Mouse (Mus musculus) midbrain, postnatal 0 days (tissue): ENCODE results near the gene Ccl25. TPM values are rescaled to one million over a fixed set of nuclear protein-coding genes. Genes with fewer than 3 reads are reported as not detected.
"Not testable (repeated sequence)": the region's sequence is repeated elsewhere in the genome, so short reads cannot be mapped to it uniquely, and the experiment has no call there.

Experiments
- ATAC-seq: fragments of 200-750 bp; cut with Nextera tagmentation; 2 replicates; pipeline ENCODE4 v1.8.0; 2017; ENCODE audit warnings: moderate number of reproducible peaks, mild to moderate bottlenecking, moderate TSS enrichment, moderate library complexity; ENCODE audit not compliant: low FRiP score
- DNase-seq: peaks from one replicate; pipeline ENCODE4 v3.0.0-alpha.2; 2015; ENCODE audit warnings: low spot score
- H3K27ac ChIP-seq: fragments of 300-500 bp; sonication (generic); 2 replicates; pipeline ENCODE4 v1.5.1; 2014; ENCODE audit warnings: low read depth, mild to moderate bottlenecking, low read length, mixed read lengths
- H3K27me3 ChIP-seq: fragments of 300-500 bp; sonication (generic); 2 replicates; pipeline ENCODE4 v1.6.1; 2014; ENCODE audit warnings: low read length, control low read depth, mixed read lengths; ENCODE audit not compliant: insufficient read depth
- H3K36me3 ChIP-seq: fragments of 300-500 bp; sonication (generic); 2 replicates; pipeline ENCODE4 v1.6.1; 2014; ENCODE audit warnings: low read length, control low read depth, mixed read lengths; ENCODE audit not compliant: insufficient read depth
- H3K4me1 ChIP-seq: fragments of 300-500 bp; sonication (generic); 2 replicates; pipeline ENCODE4 v1.6.1; 2014; ENCODE audit warnings: mild to moderate bottlenecking, control low read depth, antibody characterized with exemption, low read length, mixed read lengths; ENCODE audit not compliant: insufficient read depth
- H3K4me2 ChIP-seq: fragments of 300-500 bp; sonication (generic); 2 replicates; pipeline ENCODE4 v1.6.1; 2014; ENCODE audit warnings: low read depth, mild to moderate bottlenecking, low read length, mixed read lengths; ENCODE audit not compliant: poor library complexity, severe bottlenecking
- H3K4me3 ChIP-seq: fragments of 300-500 bp; sonication (generic); 2 replicates; pipeline ENCODE4 v1.5.1; 2014; ENCODE audit warnings: low read depth, mild to moderate bottlenecking, low read length, moderate library complexity
- H3K9ac ChIP-seq: fragments of 300-500 bp; sonication (generic); replicated peaks from 2 replicates; pipeline ENCODE4 v1.6.1; 2014; ENCODE audit warnings: mild to moderate bottlenecking, low read length, moderate library complexity, mixed read lengths; ENCODE audit not compliant: poor library complexity, severe bottlenecking
- H3K9me3 ChIP-seq: fragments of 300-500 bp; sonication (generic); 2 replicates; pipeline ENCODE4 v1.6.1; 2016; ENCODE audit warnings: low read length, control low read depth
- CTCF ChIP-seq: IDR thresholded peaks from 2 replicates; pipeline ENCODE4 v1.5.1; 2016; ENCODE audit warnings: antibody characterized with exemption, mild to moderate bottlenecking
- WGBS: fragments of 180-500 bp; shearing (Covaris S2); extraction: QIAGEN DNeasy Blood & Tissue Kit; methylation state at CpG from one replicate; pipeline ENCODE4 v1.1.7; 2014; 5-methylcytosine and 5-hydroxymethylcytosine counted together
- polyA plus RNA-seq: library from polyadenylated mRNA; unstranded; fragments of >200 nt; fragmentation: Nextera tagmentation; extraction: Ambion mirVana; gene quantifications from 2 replicates; pipeline ENCODE4 v1.2.1, GENCODE M21; 2015
- total RNA-seq: library from RNA; depleted of rRNA; stranded (reverse); fragments of >200 nt; gene quantifications from 2 replicates; pipeline ENCODE4 v1.2.3, GENCODE M21; 2014

Gene Ccl25
- total and polyA plus RNA-seq, 2 experiments from 2014 or later, result 4.9 to 16.3 TPM

GRCm38 (mm10) chr8:4348275-4348674 is 23.3 kb downstream of the Ccl25 start:
- H3K27ac ChIP-seq, result no peak overlapping the region
- no peak overlapping the region for H3K9ac ChIP-seq
- 37% methylated on average over 12 of the region's 12 CpGs for WGBS
- no peak overlapping the region for H3K4me3 ChIP-seq
- DNase-seq, result no peak
- no peak for TF ChIP-seq CTCF
- H3K4me2 ChIP-seq, result no peak overlapping the region
- H3K27me3 ChIP-seq, result no peaks in the 10 kb centered on the region
- no peak for ATAC-seq
- H3K9me3 ChIP-seq, result no peaks in the 10 kb centered on the region
- H3K4me1 ChIP-seq, result no peaks in the 10 kb centered on the region
- H3K36me3 ChIP-seq, result no peaks in the 10 kb centered on the region

GRCm38 (mm10) chr8:4349335-4349734 is 24.3 kb downstream of the Ccl25 start:
- Histone ChIP-seq H3K27me3 (no peaks in the 10 kb centered on the region), H3K4me3 (no peak overlapping the region), H3K4me2 (no peak overlapping the region), H3K27ac (no peak overlapping the region), H3K36me3 (no peaks in the 10 kb centered on the region), H3K9me3 (no peaks in the 10 kb centered on the region), H3K4me1 (no peaks in the 10 kb centered on the region), H3K9ac (no peak overlapping the region)
- 50% methylated on average over 1 of the region's 1 CpGs for WGBS
- no peak for DNase-seq
- TF ChIP-seq CTCF, result no peak
- ATAC-seq, result no peak

GRCm38 (mm10) chr8:4350618-4351017 is 25.6 kb downstream of the Ccl25 start:
- H3K36me3 ChIP-seq, result no peaks in the 10 kb centered on the region

GRCm38 (mm10) chr8:4352562-4352961 is 27.6 kb downstream of the Ccl25 start:
- not testable (repeated sequence) for ATAC-seq, DNase-seq, H3K27ac ChIP-seq, H3K4me1 ChIP-seq, H3K9ac ChIP-seq, H3K4me2 ChIP-seq, H3K27me3 ChIP-seq, H3K4me3 ChIP-seq, H3K36me3 ChIP-seq, H3K9me3 ChIP-seq
- 96% methylated on average over 6 of the region's 6 CpGs for WGBS

More at GRCm38 (mm10) chr8:4350618-4351017, 25.6 kb downstream of the Ccl25 start:
- no peak overlapping the region for H3K9ac ChIP-seq
- ATAC-seq (no peak), DNase-seq (no peak)
- WGBS, result 83% methylated on average over 3 of the region's 3 CpGs
- no peaks in the 10 kb centered on the region for H3K4me1 ChIP-seq
- no peaks in the 10 kb centered on the region for H3K9me3 ChIP-seq
- H3K4me2 ChIP-seq, result no peak overlapping the region
- no peaks in the 10 kb centered on the region for H3K27me3 ChIP-seq
- H3K27ac ChIP-seq, result no peak overlapping the region
- no peak overlapping the region for H3K4me3 ChIP-seq
- TF ChIP-seq CTCF, result no peak

GRCm38 (mm10) chr8:4353741-4354140 is 28.7 kb downstream of the Ccl25 start:
- Histone ChIP-seq H3K27ac (no peak overlapping the region), H3K27me3 (no peaks in the 10 kb centered on the region), H3K9ac (no peak overlapping the region), H3K4me3 (no peak overlapping the region), H3K9me3 (no peaks in the 10 kb centered on the region), H3K36me3 (0 out of 2 replicates have a peak, but pooled peaks cover 2% of the 10 kb centered on the region), H3K4me1 (no peaks in the 10 kb centered on the region), H3K4me2 (no peak overlapping the region)
- DNase-seq (no peak), ATAC-seq (no peak)
- TF ChIP-seq CTCF, result no peak
- 71% methylated on average over 4 of the region's 4 CpGs for WGBS

GRCm38 (mm10) chr8:4354516-4354915 is 29.5 kb downstream of the Ccl25 start:
- Histone ChIP-seq H3K36me3 (0 out of 2 replicates have a peak, but pooled peaks cover 2% of the 10 kb centered on the region), H3K4me1 (no peaks in the 10 kb centered on the region), H3K27ac (no peak overlapping the region), H3K9me3 (no peaks in the 10 kb centered on the region), H3K27me3 (no peaks in the 10 kb centered on the region), H3K4me3 (no peak overlapping the region), H3K9ac (no peak overlapping the region), H3K4me2 (no peak overlapping the region)
- WGBS, result 76% methylated on average over 1 of the region's 1 CpGs
- no peak for ATAC-seq
- no peak for DNase-seq
- no peak for TF ChIP-seq CTCF
